Mouse (Mus musculus): ENCODE data around the gene Ccdc84. TPM values are rescaled to one million over a fixed set of nuclear protein-coding genes. Genes with fewer than 3 reads are reported as not detected.
A peak's percentile ranks its signal among the peaks of the same experiment; 100 is the strongest.
"Not testable (repeated sequence)": the region's sequence is repeated elsewhere in the genome, so short reads cannot be mapped to it uniquely, and the experiment has no call there.

Ccdc84 gene
- total RNA-seq, 2 experiments from 2014 or later, result 5.0 to 5.3 TPM

DNA sequence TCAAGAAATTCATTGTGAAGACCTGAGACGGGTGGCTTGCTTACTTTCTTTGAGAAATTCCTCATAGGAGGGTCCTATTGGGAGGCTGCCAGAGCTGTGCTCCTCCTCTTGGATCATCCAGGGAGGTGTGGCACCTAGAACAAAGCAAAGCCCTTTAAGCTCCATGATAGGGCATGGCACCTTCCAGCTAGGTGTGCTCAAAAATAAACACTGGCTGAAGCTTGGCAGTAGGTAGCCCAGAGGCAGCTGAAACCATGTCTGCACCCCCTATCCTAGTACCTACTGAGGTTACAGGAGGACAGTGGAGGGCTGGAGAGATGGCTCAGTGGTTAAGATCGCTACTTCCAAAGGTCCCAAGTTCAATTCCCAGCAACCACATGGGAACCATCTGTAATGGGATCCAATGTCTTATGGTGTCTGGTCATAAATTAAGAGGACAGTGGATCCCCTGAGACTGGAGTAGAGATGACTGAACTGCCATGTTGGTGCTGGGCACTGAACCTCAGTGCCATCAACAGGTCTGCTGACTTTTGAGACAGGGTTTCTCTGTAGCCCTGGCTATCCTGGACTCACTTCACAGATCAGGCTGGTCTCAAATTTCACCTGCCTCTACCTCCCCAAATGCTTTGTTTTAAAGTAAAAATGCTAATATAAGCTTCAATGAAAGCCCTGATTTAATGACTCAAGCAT, 7.6 kb downstream of the Ccdc84 start:
- no peak for DNase-seq
- intact Hi-C loops (cut with DNase I), result no loop called here

DNA sequence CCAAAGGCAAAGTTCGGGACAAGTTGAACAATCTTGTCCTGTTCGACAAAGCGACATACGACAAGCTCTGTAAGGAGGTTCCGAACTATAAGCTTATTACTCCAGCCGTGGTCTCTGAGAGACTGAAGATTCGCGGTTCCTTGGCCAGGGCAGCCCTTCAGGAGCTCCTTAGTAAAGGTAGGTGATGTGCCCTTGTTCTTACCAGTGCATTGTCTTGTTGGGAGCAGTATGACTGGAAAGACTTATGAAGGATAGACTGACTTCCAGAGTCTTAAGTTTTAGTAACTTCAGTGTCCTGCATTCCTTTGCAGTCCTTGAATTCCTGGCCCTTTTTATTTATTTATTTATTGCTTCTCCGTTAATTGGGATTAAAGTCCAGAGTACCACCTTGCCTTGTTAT, 9.7 kb downstream of the Ccdc84 start:
- DNase-seq, result not testable (repeated sequence)

DNA sequence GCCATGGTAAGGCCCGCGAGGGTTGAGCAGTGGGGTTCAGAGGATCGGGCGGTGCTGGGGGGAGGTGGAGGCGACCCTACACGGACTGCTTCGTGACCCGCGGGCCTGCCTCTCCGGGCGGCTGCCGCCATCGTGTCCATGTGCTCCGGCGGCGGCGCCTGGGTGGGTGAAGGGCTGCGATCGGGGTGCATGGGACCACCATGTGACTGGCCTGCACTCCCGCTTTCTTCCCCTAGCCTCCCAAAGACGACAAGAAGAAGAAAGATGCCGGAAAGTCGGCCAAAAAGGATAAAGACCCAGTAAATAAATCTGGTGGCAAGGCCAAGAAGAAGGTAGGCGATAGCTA, 10.6 kb downstream of the Ccdc84 start:
- intact Hi-C loops (cut with DNase I), result no loop called here
- DNase-seq, result no peak

More for the DNA sequence above, 9.7 kb downstream of the Ccdc84 start:
- intact Hi-C loops (cut with DNase I), result not testable (repeated sequence)

DNA sequence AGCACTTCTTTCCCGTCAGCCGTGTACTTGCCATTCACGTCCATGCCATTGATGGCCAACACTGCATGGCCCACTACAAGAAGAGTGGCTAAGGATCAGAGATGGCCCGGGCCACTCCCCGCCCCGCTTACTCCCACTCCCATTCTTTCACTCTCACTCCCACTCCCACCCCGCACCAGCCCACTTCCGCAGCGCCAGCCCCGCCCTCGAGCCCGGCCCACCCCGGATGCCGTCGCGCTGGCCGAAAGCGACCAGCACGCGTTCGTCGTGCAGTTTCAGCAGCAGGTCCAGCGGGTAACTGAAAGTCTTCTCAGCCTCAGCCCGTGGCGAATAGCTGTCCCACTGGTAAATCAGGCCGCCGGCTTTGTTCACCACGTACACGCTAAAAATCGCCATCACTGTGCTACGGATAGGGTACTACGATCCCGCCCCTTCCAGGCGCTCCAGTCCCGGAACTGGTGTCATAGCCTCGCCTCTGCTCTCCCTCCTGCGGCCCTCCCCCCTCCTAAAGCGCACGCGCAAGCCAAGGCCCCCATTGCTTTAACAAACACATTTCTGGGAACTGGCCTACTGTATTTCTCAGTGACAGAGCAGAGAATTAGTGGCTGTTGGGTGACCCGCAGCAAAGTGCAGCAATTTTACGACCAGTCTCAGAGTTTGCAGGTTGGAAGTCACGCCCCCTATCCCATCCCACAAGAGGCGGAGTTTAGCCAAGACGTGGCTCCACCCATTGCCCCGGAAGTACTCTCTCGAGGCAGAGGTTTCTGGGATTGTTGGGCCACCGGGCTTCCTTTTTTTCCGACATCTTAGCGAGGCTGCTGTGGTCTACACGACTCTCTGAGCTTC, 11.2 kb downstream of the Ccdc84 start, which contains the start of the genes Rps25 and Trappc4:
Rps25 (plus strand) TSS at position 234 of the 846 bp plus-strand sequence.
Trappc4 (minus strand) TSS at position 695 of the 846 bp plus-strand sequence.
- DNase-seq, result peak; percentile 88

DNA sequence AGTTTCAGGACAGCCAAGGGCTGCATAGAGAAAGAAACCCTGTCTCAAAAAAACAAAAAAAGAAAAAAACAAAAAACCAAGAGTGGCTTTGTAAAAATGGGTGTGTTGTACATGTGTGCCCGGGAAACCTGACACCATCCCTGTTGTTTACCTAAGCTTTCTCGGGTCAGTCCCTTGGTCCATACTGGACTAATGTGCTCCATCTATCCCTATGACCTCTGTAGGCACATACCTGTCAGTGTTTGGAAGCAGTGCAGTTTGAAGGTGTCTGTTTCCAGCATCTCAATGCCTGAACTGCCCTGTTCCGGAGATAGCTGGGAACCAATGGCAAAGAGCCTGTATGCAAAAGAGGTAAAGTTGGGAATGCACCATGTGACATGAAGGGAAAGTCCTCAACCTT, 13.4 kb downstream of the Ccdc84 start:
- intact Hi-C loops (cut with DNase I), result no loop called here

More for the DNA sequence above, 11.2 kb downstream of the Ccdc84 start, which contains the start of the genes Rps25 and Trappc4:
- intact Hi-C loops (cut with DNase I), result no loop called here

DNA sequence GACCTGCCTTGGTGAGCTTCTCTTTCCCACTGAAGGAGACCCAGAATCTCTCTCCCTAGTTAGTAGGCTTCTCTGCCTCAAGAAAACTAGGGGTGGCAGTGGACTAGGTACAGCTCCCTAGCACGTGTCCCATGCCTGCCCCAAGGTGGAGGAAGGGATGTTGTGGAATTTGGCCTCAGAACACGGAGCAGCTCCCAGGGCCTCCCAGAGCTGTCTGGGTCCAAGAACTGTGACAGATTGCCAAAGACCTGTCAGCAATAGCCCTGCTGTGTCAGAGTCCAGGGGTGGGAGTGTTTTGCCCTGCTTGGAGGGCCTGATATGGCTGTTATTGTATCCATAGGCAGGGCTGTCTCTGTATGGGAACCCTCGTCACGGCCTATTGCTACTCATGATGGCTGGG, 17.3 kb downstream of the Ccdc84 start:
- peak in 1 of 2 experiments; percentile 7 for DNase-seq
- intact Hi-C loops (cut with DNase I), result no loop called here

More for the DNA sequence above, 13.4 kb downstream of the Ccdc84 start:
- DNase-seq, result no peak

GRCm38 (mm10) chr9:44399795-44400114, 18.6 kb downstream of the Ccdc84 start:
- intact Hi-C loops (cut with DNase I), result no loop called here
- no peak for DNase-seq

GRCm38 (mm10) chr9:44399114-44399794, 19.1 kb downstream of the Ccdc84 start:
- DNase-seq, result peak in 1 of 2 experiments; percentile 21
- intact Hi-C loops (cut with DNase I), result no loop called here

GRCm38 (mm10) chr9:44398551-44398950, 19.8 kb downstream of the Ccdc84 start:
- intact Hi-C loops (cut with DNase I), result no loop called here
- DNase-seq, result no peak

DNA sequence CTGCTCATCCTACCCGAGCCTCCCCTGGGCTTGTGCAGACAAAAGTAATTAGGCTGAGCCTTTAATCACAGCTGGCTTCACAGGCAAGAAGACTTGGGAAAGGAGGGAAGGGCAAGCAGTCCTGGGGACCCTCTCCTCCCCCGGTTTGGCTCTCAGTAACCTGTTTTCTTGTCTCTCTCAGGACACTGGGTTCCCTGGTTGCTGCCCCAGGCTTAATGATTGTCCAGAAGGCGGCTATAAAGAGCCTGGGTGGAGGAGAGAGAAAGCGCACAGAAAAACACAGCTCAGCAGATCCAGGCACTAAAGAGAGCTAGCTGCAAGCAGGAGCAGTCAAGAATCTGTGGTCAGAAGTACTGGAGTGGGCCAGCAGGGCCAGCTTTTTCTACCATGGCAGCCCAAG, 20.3 kb downstream of the Ccdc84 start:
- peak in 1 of 2 experiments; percentile 17 for DNase-seq
- intact Hi-C loops (cut with DNase I), result no loop called here

GRCm38 (mm10) chr9:44396684-44397411, 21.5 kb downstream of the Ccdc84 start, which contains the start of gene Slc37a4:
Gene Slc37a4, plus strand, starts transcription at chr9:44396852.
- peak; percentile 88 to 91 for DNase-seq
- intact Hi-C loops (cut with DNase I), result no loop called here

GRCm38 (mm10) chr9:44391466-44391865, 26.9 kb downstream of the Ccdc84 start:
- intact Hi-C loops (cut with DNase I), result no loop called here
- DNase-seq, result peak; percentile 57 to 73

- no peak for DNase-seq
- intact Hi-C loops (cut with DNase I), result loop anchor here (5.0 kb wide), 3 partner anchors 52 to 262 kb away; partner anchors contain the start of gene Pdzd3
Observed at GRCm38 (mm10) chr9:44389273-44389672, 29.1 kb downstream of the Ccdc84 start.

DNA sequence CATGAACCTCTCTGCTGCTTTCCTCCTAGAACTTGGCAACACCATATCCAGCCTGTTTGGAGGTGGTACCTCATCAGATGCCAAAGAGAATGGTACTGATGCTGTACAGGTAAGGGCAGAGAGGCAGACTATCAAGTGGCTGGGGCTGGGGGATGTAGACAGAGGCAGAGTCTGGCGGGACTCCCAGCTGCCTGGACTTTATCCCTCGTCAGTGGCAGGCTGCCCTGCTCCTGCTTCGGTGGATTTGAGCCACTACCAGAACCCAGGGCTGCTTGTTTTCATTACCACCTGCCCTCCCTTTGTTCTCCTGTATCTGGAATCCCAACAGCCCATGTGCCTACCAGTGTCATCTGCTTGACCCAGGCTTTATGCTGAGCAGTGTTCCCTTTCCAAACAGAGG, 31.1 kb downstream of the Ccdc84 start:
- intact Hi-C loops (cut with DNase I), result loop anchor here (5.0 kb wide), 3 partner anchors 50 to 260 kb away; partner anchors contain the start of gene Pdzd3
- DNase-seq, result no peak

DNA sequence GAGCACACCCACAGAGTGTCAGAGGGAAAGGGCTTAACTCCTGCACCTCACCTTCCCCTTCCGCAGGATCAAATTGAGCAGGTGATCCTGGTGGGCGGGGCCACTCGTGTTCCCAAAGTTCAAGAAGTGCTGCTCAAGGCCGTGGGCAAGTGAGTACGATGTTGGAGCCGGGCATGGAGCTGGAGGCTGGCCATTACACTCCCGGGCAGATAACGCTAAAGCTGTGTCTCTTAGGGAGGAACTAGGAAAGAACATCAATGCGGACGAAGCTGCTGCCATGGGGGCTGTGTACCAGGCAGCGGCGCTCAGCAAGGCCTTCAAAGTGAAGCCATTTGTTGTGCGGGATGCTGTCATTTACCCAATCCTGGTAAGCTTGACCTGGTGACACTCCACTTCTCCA, 33.8 kb downstream of the Ccdc84 start:
- intact Hi-C loops (cut with DNase I), result no loop called here
- no peak for DNase-seq

DNA sequence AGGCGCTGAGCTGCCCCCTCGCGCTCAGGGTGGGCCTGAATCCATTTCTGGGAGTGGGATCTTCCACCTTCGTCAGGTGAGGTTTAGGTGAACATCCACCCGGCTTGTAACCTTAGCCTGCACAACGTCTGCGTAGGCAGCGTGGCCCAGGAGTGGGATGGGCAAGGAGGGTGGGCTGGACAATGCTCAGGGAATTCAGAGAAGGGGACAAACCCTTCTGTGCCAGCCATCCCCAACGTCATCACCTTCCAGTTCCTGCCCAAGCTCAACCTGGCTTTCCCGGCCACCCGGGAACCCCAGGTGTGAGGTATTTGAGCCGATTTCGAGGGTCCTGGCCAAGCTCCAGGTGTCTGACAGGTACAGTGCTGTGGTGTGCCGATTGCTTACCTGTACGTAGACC, 38.5 kb downstream of the Ccdc84 start:
- intact Hi-C loops (cut with DNase I), result no loop called here

DNA sequence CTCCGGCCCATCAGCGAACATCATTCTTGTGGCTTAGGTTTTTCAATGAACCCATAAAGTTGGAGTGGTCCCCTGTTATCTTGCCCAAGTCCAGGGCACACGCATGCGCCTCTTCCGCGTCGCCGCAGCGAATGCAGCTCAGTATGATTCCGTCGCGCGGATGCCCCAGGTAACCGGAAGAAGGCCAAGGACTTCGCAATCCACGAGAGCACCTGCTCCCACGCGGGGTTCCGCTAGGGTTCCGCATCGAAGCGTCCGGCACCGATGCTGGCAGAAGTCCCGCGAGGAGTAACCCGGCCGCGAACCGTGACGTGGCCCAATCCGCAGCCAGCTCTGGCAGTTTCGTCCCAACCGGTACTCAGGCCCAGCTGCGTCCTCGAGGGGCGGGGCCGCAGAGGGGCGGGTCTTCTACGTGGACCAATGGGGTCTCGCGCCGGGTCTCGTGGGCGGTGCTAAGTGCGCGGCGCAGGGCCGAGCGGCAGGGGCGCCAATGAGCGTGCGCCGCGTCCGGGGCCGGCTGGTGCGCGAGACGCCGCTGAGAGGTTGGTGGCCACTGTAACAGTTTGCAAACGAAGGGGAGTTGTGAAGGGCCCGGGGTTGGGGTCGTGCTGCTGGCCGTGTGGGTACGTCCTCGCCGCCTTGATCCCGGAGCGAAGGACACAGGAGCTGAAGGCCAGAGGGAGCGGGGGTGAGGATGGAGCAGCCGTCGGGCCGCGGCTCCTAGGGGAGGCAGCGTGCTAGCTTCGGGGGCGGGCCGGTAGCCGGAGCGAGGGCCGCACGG, 39.1 kb downstream of the Ccdc84 start, which contains the start of gene Hyou1:
Hyou1 (plus strand) TSS at position 437 of the 781 bp plus-strand sequence.
- DNase-seq, result peak; percentile 99
- intact Hi-C loops (cut with DNase I), result no loop called here

More for the DNA sequence above, 38.5 kb downstream of the Ccdc84 start:
- no peak for DNase-seq

DNA sequence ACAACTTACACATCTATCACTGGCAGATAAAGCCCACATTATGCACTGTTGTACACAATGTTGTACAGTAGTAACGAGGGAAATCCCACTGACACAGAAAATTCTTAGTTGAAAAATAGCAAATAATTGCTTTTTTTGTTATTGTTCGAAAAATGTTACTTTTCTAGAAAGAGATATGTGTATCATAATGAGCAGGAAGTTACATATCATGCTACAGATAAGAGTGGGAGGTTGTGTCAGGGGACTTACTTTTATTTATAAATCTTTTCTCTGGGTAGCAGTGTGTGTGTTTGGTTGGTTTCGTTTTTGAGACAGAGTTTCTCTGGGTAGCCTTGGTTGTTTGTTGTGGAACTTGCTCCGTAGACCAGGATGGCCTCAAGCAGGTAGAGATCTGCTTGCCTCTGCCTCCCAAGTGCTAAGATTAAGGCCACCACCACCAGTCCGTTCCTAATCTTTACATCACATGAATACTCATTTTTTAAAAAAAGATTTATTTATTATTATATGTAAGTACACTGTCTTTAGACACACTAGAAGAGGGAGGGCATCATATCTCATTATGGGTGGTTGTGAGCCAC, 40.1 kb downstream of the Ccdc84 start:
- DNase-seq, result no peak
- intact Hi-C loops (cut with DNase I), result no loop called here

DNA sequence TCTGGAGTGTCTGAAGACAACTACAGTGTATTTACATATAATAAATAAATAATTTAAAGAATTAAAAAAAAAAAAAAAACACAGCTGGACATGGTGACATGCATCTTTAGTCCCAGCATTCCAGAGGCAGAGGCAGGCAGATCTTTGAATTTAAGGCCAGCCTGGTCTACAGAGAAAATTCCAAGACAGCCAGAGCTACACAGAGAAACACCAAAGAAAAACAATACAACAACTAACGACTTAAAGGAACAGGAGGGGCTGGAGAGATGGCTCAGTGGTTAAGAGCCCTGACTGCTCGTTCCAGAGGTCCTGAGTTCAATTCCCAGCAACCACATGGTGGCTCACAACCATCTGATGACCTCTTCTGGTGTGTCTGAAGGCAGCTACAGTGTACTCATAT, 41.0 kb downstream of the Ccdc84 start:
- DNase-seq; intact Hi-C loops (cut with DNase I): not testable (repeated sequence)
